ENCODE assay signal across 8 mouse cellular contexts in the genomic region with DNA sequence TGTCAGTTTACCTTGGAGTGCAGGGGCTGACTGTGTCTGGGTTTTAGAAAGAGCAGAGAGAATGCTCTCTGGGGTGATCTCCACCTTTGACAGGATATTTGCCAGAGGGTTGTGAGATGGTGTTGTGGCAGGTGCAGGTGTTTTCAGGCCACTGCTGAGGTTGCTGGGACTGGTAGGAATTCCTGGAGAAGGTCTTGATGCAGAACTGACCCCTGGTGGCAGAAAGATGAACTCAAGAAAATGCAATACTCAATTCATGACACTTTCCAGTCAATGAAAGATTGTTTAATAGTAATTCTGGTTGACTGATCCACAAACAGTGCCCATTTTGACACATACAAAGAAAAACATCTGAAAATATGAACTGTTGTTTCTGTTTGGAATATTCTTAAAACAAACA. TPM values are rescaled to one million over a fixed set of nuclear protein-coding genes. Genes with fewer than 3 reads are reported as not detected.
A peak's percentile ranks its signal among the peaks of the same experiment; 100 is the strongest.
DNase-seq lines count a peak whose midpoint lies in the region; ATAC-seq lines count a peak whose summit lies in the region.
"Had no signal": no experiment of that assay in that cellular context is flagged by ENCODE, and none has a peak within 500 bp of the region (broad histone marks: within the 10 kb centered on the region; RNA-seq: fewer than 3 reads in every experiment).

No protein-coding gene starts in this region.

- H3K4me3 ChIP-seq in hindbrain, embryonic 11.5 days (ENCODE audit: low read depth, low read length): no peak overlapping the region
- H3K4me3 ChIP-seq in hindbrain, embryonic 14.5 days (replicated peaks; ENCODE audit: low read length): no peak overlapping the region
- H3K4me3 ChIP-seq: embryonic facial prominence, embryonic 12.5 days had no signal

- DNase-seq in hindbrain, embryonic 11.5 days (ENCODE audit: low spot score): peak; percentile 34
- no peak for DNase-seq in hindbrain, embryonic 14.5 days (ENCODE audit: low spot score)
- peak; percentile 59 for DNase-seq in T-cell, adult 2 months (ENCODE audit: low spot score)
- DNase-seq in lung, postnatal 25 days (ENCODE audit: low spot score): peak; percentile 36
- DNase-seq in cerebellum, adult 11-12 months: no peak
- DNase-seq in frontal cortex, postnatal 14 days (ENCODE audit: low spot score in 2 of 2): no peak

- H3K9me3 ChIP-seq in hindbrain, embryonic 11.5 days (ENCODE audit: control insufficient read depth, low read length): no peaks in the 10 kb centered on the region
- no peaks in the 10 kb centered on the region for H3K9me3 ChIP-seq in hindbrain, embryonic 14.5 days (ENCODE audit: control insufficient read depth, low read length)
- H3K9me3 ChIP-seq: embryonic facial prominence, embryonic 12.5 days had no signal

- no peaks in the 10 kb centered on the region for H3K4me1 ChIP-seq in hindbrain, embryonic 11.5 days (replicated peaks; ENCODE audit: control insufficient read depth, insufficient read depth, low read length)
- H3K4me1 ChIP-seq in hindbrain, embryonic 14.5 days (replicated peaks; ENCODE audit: control insufficient read depth, insufficient read depth, low read length): no peaks in the 10 kb centered on the region
- H3K4me1 ChIP-seq: embryonic facial prominence, embryonic 12.5 days had no signal

- H3K27ac ChIP-seq in hindbrain, embryonic 11.5 days (ENCODE audit: low read depth, low read length): no peak overlapping the region
- no peak overlapping the region for H3K27ac ChIP-seq in hindbrain, embryonic 14.5 days
- H3K27ac ChIP-seq: embryonic facial prominence, embryonic 12.5 days had no signal

- H3K4me2 ChIP-seq in hindbrain, embryonic 11.5 days (replicated peaks; ENCODE audit: low read depth, low read length): no peak overlapping the region
- H3K4me2 ChIP-seq in hindbrain, embryonic 14.5 days (replicated peaks): no peak overlapping the region
- H3K4me2 ChIP-seq: embryonic facial prominence, embryonic 12.5 days had no signal

- ATAC-seq in hindbrain, embryonic 11.5 days (ENCODE audit: low FRiP score): no peak
- no peak for ATAC-seq in hindbrain, embryonic 14.5 days (ENCODE audit: low FRiP score)
- peak; percentile 45 for ATAC-seq in CD4-positive, CD25-positive, alpha-beta regulatory T cell, adult 4 months

- H3K27me3 ChIP-seq in hindbrain, embryonic 11.5 days (ENCODE audit: control insufficient read depth, insufficient read depth, low read length): no peaks in the 10 kb centered on the region
- no peaks in the 10 kb centered on the region for H3K27me3 ChIP-seq in hindbrain, embryonic 14.5 days (ENCODE audit: control insufficient read depth, insufficient read depth, low read length)
- H3K27me3 ChIP-seq: embryonic facial prominence, embryonic 12.5 days had no signal

- H3K36me3 ChIP-seq in hindbrain, embryonic 11.5 days (ENCODE audit: control insufficient read depth, insufficient read depth, low read length): peaks cover 9% of the 10 kb centered on the region; the same call in 1 of the 2 replicates
- H3K36me3 ChIP-seq in hindbrain, embryonic 14.5 days (replicated peaks; ENCODE audit: control insufficient read depth, insufficient read depth): peaks cover 88% of the 10 kb centered on the region

- no peak overlapping the region for H3K9ac ChIP-seq in hindbrain, embryonic 11.5 days (ENCODE audit: low read depth, low read length)
- H3K9ac ChIP-seq in hindbrain, embryonic 14.5 days: no peak overlapping the region
- H3K9ac ChIP-seq: embryonic facial prominence, embryonic 12.5 days had no signal

RNA-seq across cellular contexts. Expression of a gene that starts 12.0 kb away (rescaled TPM):
- polyA plus RNA-seq in hindbrain, embryonic 11.5 days (2014; fragmentation: Nextera tagmentation; extraction: Ambion mirVana): 42.6 and 49.7 TPM in 2 replicates
- polyA plus RNA-seq in hindbrain, embryonic 14.5 days (2014; fragmentation: Nextera tagmentation; extraction: Ambion mirVana): 43.2 and 49.0 TPM in 2 replicates
- 100 to 1,000 TPM in 1 of 2 experiments, 10 to 100 TPM in 1; 88.1 to 108 TPM for polyA plus RNA-seq in CD4-positive, CD25-positive, alpha-beta regulatory T cell, adult 4 months (2017; shearing (Covaris generic))

RNA-seq across cellular contexts. Expression of a gene that starts 32.6 kb away (rescaled TPM):
- 13.3 and 14.3 TPM in 2 replicates for polyA plus RNA-seq in hindbrain, embryonic 11.5 days (2014; fragmentation: Nextera tagmentation; extraction: Ambion mirVana)
- polyA plus RNA-seq in hindbrain, embryonic 14.5 days (2014; fragmentation: Nextera tagmentation; extraction: Ambion mirVana): 11.1 and 12.5 TPM in 2 replicates
- 100 to 1,000 TPM; 203 to 284 TPM for polyA plus RNA-seq in CD4-positive, CD25-positive, alpha-beta regulatory T cell, adult 4 months (2017; shearing (Covaris generic))

RNA-seq across cellular contexts. Expression of a gene that starts 46.7 kb away (rescaled TPM):
- polyA plus RNA-seq in hindbrain, embryonic 11.5 days (2014; fragmentation: Nextera tagmentation; extraction: Ambion mirVana): 26.0 and 27.4 TPM in 2 replicates
- polyA plus RNA-seq in hindbrain, embryonic 14.5 days (2014; fragmentation: Nextera tagmentation; extraction: Ambion mirVana): 20.8 and 21.2 TPM in 2 replicates
- 10 to 100 TPM; 26.8 to 29.4 TPM for polyA plus RNA-seq in CD4-positive, CD25-positive, alpha-beta regulatory T cell, adult 4 months (2017; shearing (Covaris generic))

Comparison
In these comparisons a context has a peak if more than half of its experiments do, and no peak if none do; other contexts are left out.
1. DNase-seq: peak in hindbrain, embryonic 11.5 days (single experiment), T-cell, adult 2 months (single experiment) and lung, postnatal 25 days (single experiment); none in hindbrain, embryonic 14.5 days (single experiment), cerebellum, adult 11-12 months (single experiment) and frontal cortex, postnatal 14 days (0 of 2).
2. RNA of a gene that starts 32.6 kb away (polyA plus RNA-seq): 203 to 284 TPM in CD4-positive, CD25-positive, alpha-beta regulatory T cell, adult 4 months; 13.3 to 14.3 TPM in hindbrain, embryonic 11.5 days and 11.1 to 12.5 TPM in hindbrain, embryonic 14.5 days; every median in the first group is over 10 times any median in the second.